Mouse (Mus musculus) liver, postnatal 0 days (tissue): ENCODE data around the gene St6galnac3. TPM values are rescaled to one million over a fixed set of nuclear protein-coding genes. Genes with fewer than 3 reads are reported as not detected.
A peak's percentile ranks its signal among the peaks of the same experiment; 100 is the strongest.

Source experiments
- ATAC-seq: fragments of 200-750 bp; cut with Nextera tagmentation; 2 replicates; pipeline ENCODE4 v1.8.0; 2017; ENCODE audit warnings: mild to moderate bottlenecking, moderate library complexity
- DNase-seq: peaks from one replicate; pipeline ENCODE4 v3.0.0-alpha.2; 2016
- H3K27ac ChIP-seq: fragments of 300-500 bp; sonication (generic); 2 replicates; pipeline ENCODE4 v1.5.1; 2014; ENCODE audit warnings: antibody characterized with exemption, moderate library complexity, mild to moderate bottlenecking, low read depth
- H3K27me3 ChIP-seq: fragments of 300-500 bp; sonication (generic); 2 replicates; pipeline ENCODE4 v1.6.1; 2014; ENCODE audit warnings: low read length, control low read depth, mixed read lengths; ENCODE audit not compliant: insufficient read depth
- H3K36me3 ChIP-seq: fragments of 300-500 bp; sonication (generic); replicated peaks from 2 replicates; pipeline ENCODE4 v1.6.1; 2014; ENCODE audit warnings: mild to moderate bottlenecking, control low read depth, low read length, moderate library complexity, mixed read lengths; ENCODE audit not compliant: insufficient read depth
- H3K4me1 ChIP-seq: fragments of 300-500 bp; sonication (generic); 2 replicates; pipeline ENCODE4 v1.6.1; 2014; ENCODE audit warnings: antibody characterized with exemption, mild to moderate bottlenecking, control low read depth; ENCODE audit not compliant: insufficient read depth
- H3K4me2 ChIP-seq: fragments of 300-500 bp; sonication (generic); 2 replicates; pipeline ENCODE4 v1.6.1; 2014; ENCODE audit warnings: low read depth, mild to moderate bottlenecking, low read length, moderate library complexity, mixed read lengths
- H3K4me3 ChIP-seq: fragments of 300-500 bp; sonication (generic); 2 replicates; pipeline ENCODE4 v1.5.1; 2014; ENCODE audit warnings: low read depth, low read length
- H3K9ac ChIP-seq: fragments of 300-500 bp; sonication (generic); replicated peaks from 2 replicates; pipeline ENCODE4 v1.6.1; 2014; ENCODE audit warnings: mild to moderate bottlenecking, moderate library complexity
- H3K9me3 ChIP-seq: fragments of 300-500 bp; sonication (generic); 2 replicates; pipeline ENCODE4 v1.6.1; 2016; ENCODE audit warnings: mild to moderate bottlenecking, control low read depth, low read length, mixed read lengths
- CTCF ChIP-seq: sonication (generic); IDR thresholded peaks from 2 replicates; pipeline ENCODE4 v1.5.1; 2016; ENCODE audit warnings: antibody characterized with exemption, low read depth
- EP300 ChIP-seq: IDR thresholded peaks from 2 replicates; pipeline ENCODE4 v1.6.1; 2016; ENCODE audit warnings: antibody characterized with exemption, low read depth, mild to moderate bottlenecking
- WGBS: fragments of 180-500 bp; shearing (Covaris S2); extraction: QIAGEN DNeasy Blood & Tissue Kit; methylation state at CpG from one replicate; pipeline ENCODE4 v1.1.7; 2014; ENCODE audit not compliant: insufficient replicate concordance; 5-methylcytosine and 5-hydroxymethylcytosine counted together
- polyA plus RNA-seq: library from polyadenylated mRNA; unstranded; fragments of >200 nt; fragmentation: Nextera tagmentation; extraction: Ambion mirVana; gene quantifications from 2 replicates; pipeline ENCODE4 v1.2.1, GENCODE M21; 2015

Gene St6galnac3
- polyA plus RNA-seq, 1 experiment from 2014 or later: 5.0 TPM

GRCm38 (mm10) chr3:153718724-153719123, 6.2 kb downstream of the St6galnac3 start:
- Histone ChIP-seq H3K4me1 (peaks cover 27% of the 10 kb centered on the region), H3K27me3 (no peaks in the 10 kb centered on the region), H3K4me2 (peak overlapping the region; percentile 29; the same call in 1 of the 2 replicates), H3K27ac (no peak overlapping the region), H3K9ac (no peak overlapping the region), H3K36me3 (no peaks in the 10 kb centered on the region), H3K4me3 (no peak overlapping the region), H3K9me3 (peaks cover 3% of the 10 kb centered on the region; the same call in 1 of the 2 replicates)
- DNase-seq (no peak), ATAC-seq (no peak)
- TF ChIP-seq EP300 (no peak), CTCF (no peak)
- WGBS: 53% methylated on average over 8 of the region's 8 CpGs

- Histone ChIP-seq H3K4me2 (no peak overlapping the region), H3K4me3 (no peak overlapping the region), H3K9ac (no peak overlapping the region), H3K36me3 (no peaks in the 10 kb centered on the region), H3K27ac (no peak overlapping the region), H3K9me3 (peaks cover 3% of the 10 kb centered on the region; the same call in 1 of the 2 replicates), H3K4me1 (peaks cover 27% of the 10 kb centered on the region), H3K27me3 (no peaks in the 10 kb centered on the region)
- TF ChIP-seq EP300 (no peak), CTCF (no peak)
- 47% methylated on average over 7 of the region's 7 CpGs for WGBS
- DNase-seq: no peak
- no peak for ATAC-seq
Observed at GRCm38 (mm10) chr3:153717742-153718141, 7.2 kb downstream of the St6galnac3 start.

GRCm38 (mm10) chr3:153715646-153716045, 9.3 kb downstream of the St6galnac3 start:
- no peak overlapping the region for H3K9ac ChIP-seq
- WGBS: 82% methylated on average over 7 of the region's 7 CpGs

GRCm38 (mm10) chr3:153710545-153710944, 14.4 kb downstream of the St6galnac3 start:
- no peak overlapping the region for H3K4me2 ChIP-seq
- ATAC-seq (no peak), DNase-seq (no peak)
- no peaks in the 10 kb centered on the region for H3K36me3 ChIP-seq
- H3K4me3 ChIP-seq: no peak overlapping the region
- no peaks in the 10 kb centered on the region; the same call in 1 of the 2 replicates for H3K4me1 ChIP-seq
- no peak overlapping the region for H3K9ac ChIP-seq
- no peaks in the 10 kb centered on the region for H3K27me3 ChIP-seq
- TF ChIP-seq EP300 (no peak), CTCF (no peak)
- 6% methylated on average over 1 of the region's 1 CpGs for WGBS
- H3K9me3 ChIP-seq: peaks cover 3% of the 10 kb centered on the region; the same call in 1 of the 2 replicates
- H3K27ac ChIP-seq: no peak overlapping the region

More at GRCm38 (mm10) chr3:153715646-153716045, 9.3 kb downstream of the St6galnac3 start:
- H3K4me1 ChIP-seq: peaks cover 21% of the 10 kb centered on the region
- TF ChIP-seq EP300 (no peak), CTCF (no peak)
- no peaks in the 10 kb centered on the region for H3K27me3 ChIP-seq
- H3K9me3 ChIP-seq: peaks cover 3% of the 10 kb centered on the region; the same call in 1 of the 2 replicates
- H3K4me2 ChIP-seq: no peak overlapping the region
- no peak overlapping the region for H3K4me3 ChIP-seq
- DNase-seq: no peak
- H3K27ac ChIP-seq: no peak overlapping the region
- ATAC-seq: no peak
- H3K36me3 ChIP-seq: no peaks in the 10 kb centered on the region

- Histone ChIP-seq H3K27ac (no peak overlapping the region), H3K9me3 (no peaks in the 10 kb centered on the region), H3K9ac (no peak overlapping the region), H3K27me3 (no peaks in the 10 kb centered on the region), H3K4me3 (no peak overlapping the region), H3K4me2 (no peak overlapping the region), H3K4me1 (no peaks in the 10 kb centered on the region; the same call in 1 of the 2 replicates), H3K36me3 (no peaks in the 10 kb centered on the region)
- DNase-seq: no peak
- no peak for ATAC-seq
- WGBS: 69% methylated on average over 6 of the region's 6 CpGs
- TF ChIP-seq CTCF (peak; percentile 40), EP300 (no peak)
Observed at GRCm38 (mm10) chr3:153707687-153708086, 17.3 kb downstream of the St6galnac3 start.

- Histone ChIP-seq H3K27me3 (no peaks in the 10 kb centered on the region), H3K4me1 (no peaks in the 10 kb centered on the region; the same call in 1 of the 2 replicates), H3K36me3 (no peaks in the 10 kb centered on the region), H3K27ac (no peak overlapping the region), H3K9ac (no peak overlapping the region), H3K4me3 (no peak overlapping the region), H3K4me2 (no peak overlapping the region), H3K9me3 (no peaks in the 10 kb centered on the region)
- TF ChIP-seq EP300 (no peak), CTCF (no peak)
- 71% methylated on average over 1 of the region's 1 CpGs for WGBS
- ATAC-seq (no peak), DNase-seq (no peak)
Observed at GRCm38 (mm10) chr3:153706901-153707300, 18.1 kb downstream of the St6galnac3 start.
